Mouse (Mus musculus) T-cell, adult 2 months (primary cell): ENCODE measurements at regions not wholly inside any gene's neighbourhood (a gene's known extent, or its start where the extent isn't known, plus 50 kb on each side); places are given as distances from the start of the nearest gene placed in this dataset.

Experiments
- DNase-seq: peaks from one replicate; pipeline ENCODE4 v3.0.0; 2022; ENCODE audit warnings: low spot score

- no peak for DNase-seq
These were observed 308.5 kb downstream of the Sox4 start for GRCm38 (mm10) chr13:28644846-28645574.

GRCm38 (mm10) chr13:28640826-28641225, 312.7 kb downstream of the Sox4 start:
- DNase-seq = no peak

- no peak for DNase-seq
These were observed 318.1 kb downstream of the Sox4 start for GRCm38 (mm10) chr13:28635230-28635950.

- no peak for DNase-seq
These were observed 319.9 kb downstream of the Sox4 start for GRCm38 (mm10) chr13:28633541-28634041.

GRCm38 (mm10) chr13:28629431-28630331, 323.8 kb downstream of the Sox4 start:
- DNase-seq = no peak

GRCm38 (mm10) chr13:28628751-28629150, 324.8 kb downstream of the Sox4 start:
- no peak for DNase-seq

GRCm38 (mm10) chr13:28618961-28619360, 334.6 kb downstream of the Sox4 start:
- no peak for DNase-seq

- DNase-seq = no peak
These were observed 336.0 kb downstream of the Sox4 start for GRCm38 (mm10) chr13:28617503-28617902.

GRCm38 (mm10) chr13:28616645-28617381, 336.7 kb downstream of the Sox4 start:
- DNase-seq = no peak

GRCm38 (mm10) chr13:28607551-28608114, 345.9 kb downstream of the Sox4 start:
- no peak for DNase-seq

GRCm38 (mm10) chr13:28606651-28607050, 346.9 kb downstream of the Sox4 start:
- no peak for DNase-seq

- DNase-seq = no peak
These were observed 347.7 kb downstream of the Sox4 start for GRCm38 (mm10) chr13:28605833-28606232.

GRCm38 (mm10) chr13:28604016-28604415, 346.7 kb downstream of the Gm11361 start:
- DNase-seq = no peak

- peak; percentile 70 for DNase-seq
These were observed 343.5 kb downstream of the Gm11361 start for GRCm38 (mm10) chr13:28600792-28601191.

- no peak for DNase-seq
These were observed 339.0 kb downstream of the Gm11361 start for GRCm38 (mm10) chr13:28596367-28596766.

GRCm38 (mm10) chr13:28592176-28592575, 334.8 kb downstream of the Gm11361 start:
- no peak for DNase-seq

- DNase-seq = no peak
These were observed 330.6 kb downstream of the Gm11361 start for GRCm38 (mm10) chr13:28587977-28588376.

- DNase-seq = no peak
These were observed 329.4 kb downstream of the Gm11361 start for GRCm38 (mm10) chr13:28586693-28587092.

- DNase-seq = no peak
These were observed 328.8 kb downstream of the Gm11361 start for GRCm38 (mm10) chr13:28586140-28586539.

- no peak for DNase-seq
These were observed 326.3 kb downstream of the Gm11361 start for GRCm38 (mm10) chr13:28583617-28584016.

- no peak for DNase-seq
These were observed 318.0 kb downstream of the Gm11361 start for GRCm38 (mm10) chr13:28575202-28575851.
